Mouse (Mus musculus): ENCODE data around the gene Shld2. TPM values are rescaled to one million over a fixed set of nuclear protein-coding genes. Genes with fewer than 3 reads are reported as not detected.

The Shld2 gene
- polyA plus RNA-seq, 1 experiment from 2014 or later = 5.4 TPM

DNA sequence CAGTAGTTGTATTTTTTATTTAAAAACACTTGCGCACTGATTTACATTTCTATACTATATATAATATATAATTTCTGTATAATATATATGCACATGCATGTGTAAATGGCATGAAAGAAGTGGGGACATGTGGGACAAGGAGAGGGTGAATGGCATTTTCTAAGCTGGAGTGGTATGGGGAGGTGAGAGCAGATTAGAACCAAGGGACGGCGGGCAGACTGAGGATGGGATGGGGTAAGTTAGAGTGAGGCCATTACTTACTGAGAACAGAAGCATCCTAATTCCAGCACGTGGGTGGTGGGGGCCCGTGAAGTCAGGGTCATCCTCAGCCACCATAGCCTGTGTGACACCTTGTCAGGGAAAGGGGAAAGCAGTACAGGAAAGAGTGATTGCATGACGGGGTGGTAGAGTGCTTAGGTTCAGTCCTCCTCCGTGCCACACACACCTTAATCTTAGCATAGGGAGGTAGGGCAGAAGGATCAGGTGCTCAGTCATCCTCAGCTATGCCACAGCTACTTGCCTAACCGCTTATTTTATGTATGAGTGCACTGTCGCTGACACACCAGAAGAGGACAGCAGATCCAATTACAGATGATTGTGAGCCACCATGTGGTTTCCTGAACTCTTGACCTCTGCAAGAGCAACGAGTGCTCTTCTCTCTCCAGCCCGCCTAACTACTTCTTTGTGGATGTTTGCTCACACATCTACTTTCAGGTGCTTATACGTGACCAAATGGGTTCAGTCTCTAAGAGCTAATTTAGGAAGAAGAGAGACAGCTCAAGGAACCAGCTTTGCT is 35.7 kb upstream of the Shld2 start:
- Histone ChIP-seq H3K9me3 (replicated peaks) (no peaks in the 10 kb centered on the region), H3K4me1 (no peaks in the 10 kb centered on the region), H3K27ac (replicated peaks) (no peak overlapping the region), H3K27me3 (replicated peaks) (no peaks in the 10 kb centered on the region), H3K4me2 (no peak overlapping the region), H3K9ac (replicated peaks) (no peak overlapping the region), H3K36me3 (peaks cover 32% of the 10 kb centered on the region), H3K4me3 (replicated peaks) (no peak overlapping the region)
- 68% methylated on average over 12 of the region's 12 CpGs for WGBS
- peak; percentile 39 for ATAC-seq (ENCODE audit: low FRiP score)

GRCm38 (mm10) chr14:34344361-34344760 is 34.1 kb upstream of the Shld2 start:
- H3K27ac ChIP-seq (replicated peaks) = no peak overlapping the region; the same call in 1 of the 2 replicates

DNA sequence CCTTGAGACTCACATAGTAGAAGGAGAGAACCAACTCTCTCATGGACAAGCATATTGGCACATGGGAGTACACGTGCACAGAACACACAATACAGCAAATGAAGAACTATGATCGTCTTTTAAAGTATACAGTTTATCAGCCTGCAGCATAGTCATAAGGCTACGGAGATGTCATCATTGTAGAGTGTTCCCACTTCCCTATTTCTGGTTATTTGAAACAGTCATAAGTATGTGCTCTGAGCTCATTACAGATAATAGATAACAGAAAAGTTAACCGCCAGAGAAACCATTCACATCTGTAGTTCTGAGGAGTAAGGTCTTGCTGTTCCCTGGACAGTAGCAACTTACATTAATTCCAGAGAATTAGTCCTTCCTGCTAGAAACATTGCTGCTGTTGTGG is 32.8 kb upstream of the Shld2 start:
- Histone ChIP-seq H3K4me1 (no peaks in the 10 kb centered on the region), H3K4me2 (no peak overlapping the region), H3K27ac (replicated peaks) (no peak overlapping the region), H3K27me3 (replicated peaks) (no peaks in the 10 kb centered on the region), H3K9ac (replicated peaks) (no peak overlapping the region), H3K9me3 (replicated peaks) (no peaks in the 10 kb centered on the region), H3K36me3 (peaks cover 48% of the 10 kb centered on the region), H3K4me3 (replicated peaks) (no peak overlapping the region)
- ATAC-seq (ENCODE audit: low FRiP score) = no peak
- WGBS = 95% methylated on average over 4 of the region's 4 CpGs

More at GRCm38 (mm10) chr14:34344361-34344760, 34.1 kb upstream of the Shld2 start:
- no peaks in the 10 kb centered on the region for H3K27me3 ChIP-seq (replicated peaks)
- no peaks in the 10 kb centered on the region for H3K9me3 ChIP-seq (replicated peaks)
- no peak for ATAC-seq (ENCODE audit: low FRiP score)
- no peaks in the 10 kb centered on the region for H3K4me1 ChIP-seq
- peaks cover 44% of the 10 kb centered on the region for H3K36me3 ChIP-seq
- H3K4me3 ChIP-seq (replicated peaks) = no peak overlapping the region
- H3K4me2 ChIP-seq = no peak overlapping the region
- no peak overlapping the region for H3K9ac ChIP-seq (replicated peaks)
- 70% methylated on average over 5 of the region's 5 CpGs for WGBS

GRCm38 (mm10) chr14:34341993-34342392 is 31.7 kb upstream of the Shld2 start:
- H3K27me3 ChIP-seq (replicated peaks) = no peaks in the 10 kb centered on the region
- no peak for ATAC-seq (ENCODE audit: low FRiP score)
- WGBS = 88% methylated on average over 4 of the region's 4 CpGs
- no peak overlapping the region for H3K9ac ChIP-seq (replicated peaks)
- H3K27ac ChIP-seq (replicated peaks) = no peak overlapping the region
- H3K36me3 ChIP-seq = peaks cover 59% of the 10 kb centered on the region
- no peaks in the 10 kb centered on the region for H3K9me3 ChIP-seq (replicated peaks)
- H3K4me1 ChIP-seq = no peaks in the 10 kb centered on the region
- H3K4me3 ChIP-seq (replicated peaks) = no peak overlapping the region
- H3K4me2 ChIP-seq = no peak overlapping the region

DNA sequence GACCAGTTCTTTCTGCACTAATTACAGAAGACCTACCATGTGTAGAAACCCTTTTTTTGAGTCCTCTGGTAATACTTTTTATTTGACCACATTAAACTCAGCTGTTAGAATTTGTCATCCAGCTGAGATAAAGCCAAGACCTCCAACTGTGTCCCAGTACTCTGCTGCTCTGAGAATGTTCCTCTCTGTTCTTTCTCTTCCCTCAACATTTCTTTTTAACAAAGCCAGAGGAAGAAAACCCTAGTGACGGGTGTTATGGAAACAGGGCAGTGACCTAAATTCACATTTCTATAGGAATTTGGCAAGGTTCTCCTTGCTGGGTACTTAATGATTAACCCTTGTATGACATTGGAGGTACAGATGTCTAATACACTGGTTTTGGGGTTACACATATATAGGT is 29.2 kb upstream of the Shld2 start:
- 46% methylated on average over 1 of the region's 1 CpGs for WGBS
- ATAC-seq (ENCODE audit: low FRiP score) = peak; percentile 45; the same call in 1 of the 2 replicates
- H3K27me3 ChIP-seq (replicated peaks) = no peaks in the 10 kb centered on the region
- H3K4me2 ChIP-seq = no peak overlapping the region
- no peak overlapping the region for H3K27ac ChIP-seq (replicated peaks)
- H3K9me3 ChIP-seq (replicated peaks) = no peaks in the 10 kb centered on the region
- no peak overlapping the region for H3K4me3 ChIP-seq (replicated peaks)
- no peak overlapping the region for H3K9ac ChIP-seq (replicated peaks)
- H3K36me3 ChIP-seq = peaks cover 81% of the 10 kb centered on the region
- H3K4me1 ChIP-seq = no peaks in the 10 kb centered on the region

GRCm38 (mm10) chr14:34332476-34332875 is 22.2 kb upstream of the Shld2 start:
- no peaks in the 10 kb centered on the region for H3K27me3 ChIP-seq (replicated peaks)
- peaks cover 76% of the 10 kb centered on the region for H3K36me3 ChIP-seq
- 77% methylated on average over 5 of the region's 5 CpGs for whole genome bisulfite sequencing
- no peaks in the 10 kb centered on the region for H3K4me1 ChIP-seq
- H3K4me2 ChIP-seq = no peak overlapping the region
- H3K9ac ChIP-seq (replicated peaks) = no peak overlapping the region
- H3K27ac ChIP-seq (replicated peaks) = peak overlapping the region; percentile 72
- H3K4me3 ChIP-seq (replicated peaks) = no peak overlapping the region
- no peaks in the 10 kb centered on the region for H3K9me3 ChIP-seq (replicated peaks)
- ATAC-seq (ENCODE audit: low FRiP score) = peak; percentile 76

DNA sequence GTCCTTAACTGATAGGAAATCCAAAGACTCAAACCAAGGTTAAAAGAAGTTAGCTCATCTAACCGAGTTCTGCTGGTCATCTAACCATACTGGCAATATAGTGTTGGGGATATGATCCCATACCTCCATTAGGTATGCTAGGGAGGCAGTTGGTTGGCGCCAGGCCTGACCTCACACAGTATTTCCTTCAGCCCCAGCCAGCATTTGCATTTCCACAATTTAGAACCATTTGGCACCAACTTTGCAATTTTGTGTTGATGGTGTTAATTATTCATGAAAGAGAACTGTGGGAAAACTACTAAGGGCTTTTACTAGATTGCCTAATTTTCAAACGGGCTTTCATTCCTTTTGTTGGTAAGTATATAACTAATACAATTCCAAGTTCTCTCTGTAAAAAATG is 21.6 kb upstream of the Shld2 start:
- Histone ChIP-seq H3K4me1 (no peaks in the 10 kb centered on the region), H3K4me2 (no peak overlapping the region), H3K36me3 (peaks cover 72% of the 10 kb centered on the region), H3K27me3 (replicated peaks) (no peaks in the 10 kb centered on the region), H3K9ac (replicated peaks) (no peak overlapping the region), H3K27ac (replicated peaks) (peak overlapping the region; percentile 72), H3K9me3 (replicated peaks) (no peaks in the 10 kb centered on the region), H3K4me3 (replicated peaks) (no peak overlapping the region)
- 67% methylated on average over 3 of the region's 3 CpGs for WGBS
- peak; percentile 65; the same call in 1 of the 2 replicates for ATAC-seq (ENCODE audit: low FRiP score)

DNA sequence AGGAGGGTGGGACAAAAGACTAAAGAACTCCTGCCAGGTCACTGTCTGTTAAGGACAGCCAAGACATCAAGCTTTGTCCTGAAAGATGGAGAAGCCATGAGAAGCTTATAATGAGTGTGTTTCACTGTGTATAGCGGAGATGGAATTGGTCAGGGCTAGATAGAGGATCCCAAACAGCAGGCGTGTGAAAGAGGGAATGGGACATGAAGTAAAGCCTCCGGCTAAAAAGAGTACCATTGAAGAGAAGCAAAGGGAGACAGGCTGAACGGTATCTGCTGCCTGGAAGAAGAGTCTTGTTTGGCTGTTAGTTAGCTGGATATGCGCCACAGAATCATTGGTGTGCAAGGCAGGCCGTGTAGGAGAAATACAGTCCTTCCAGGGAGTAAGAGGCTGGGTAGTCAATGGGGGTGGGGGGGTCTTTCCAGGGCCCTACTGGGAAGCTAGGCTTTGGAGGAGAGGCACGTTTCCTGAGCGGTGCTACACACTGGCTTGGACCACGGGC is 20.4 kb upstream of the Shld2 start:
- Histone ChIP-seq H3K9me3 (replicated peaks) (no peaks in the 10 kb centered on the region), H3K4me3 (replicated peaks) (no peak overlapping the region), H3K4me1 (no peaks in the 10 kb centered on the region), H3K4me2 (no peak overlapping the region), H3K9ac (replicated peaks) (no peak overlapping the region), H3K27me3 (replicated peaks) (no peaks in the 10 kb centered on the region), H3K27ac (replicated peaks) (peak overlapping the region; percentile 68), H3K36me3 (peaks cover 70% of the 10 kb centered on the region)
- ATAC-seq (ENCODE audit: low FRiP score) = peak; percentile 83
- 76% methylated on average over 9 of the region's 9 CpGs for WGBS

GRCm38 (mm10) chr14:34327618-34328017 is 17.3 kb upstream of the Shld2 start:
- Histone ChIP-seq H3K4me1 (no peaks in the 10 kb centered on the region), H3K4me2 (no peak overlapping the region), H3K9me3 (replicated peaks) (no peaks in the 10 kb centered on the region), H3K27me3 (replicated peaks) (no peaks in the 10 kb centered on the region), H3K4me3 (replicated peaks) (no peak overlapping the region), H3K27ac (replicated peaks) (no peak overlapping the region), H3K36me3 (peaks cover 62% of the 10 kb centered on the region), H3K9ac (replicated peaks) (no peak overlapping the region)
- no peak for ATAC-seq (ENCODE audit: low FRiP score)
- WGBS = 86% methylated on average over 1 of the region's 1 CpGs

DNA sequence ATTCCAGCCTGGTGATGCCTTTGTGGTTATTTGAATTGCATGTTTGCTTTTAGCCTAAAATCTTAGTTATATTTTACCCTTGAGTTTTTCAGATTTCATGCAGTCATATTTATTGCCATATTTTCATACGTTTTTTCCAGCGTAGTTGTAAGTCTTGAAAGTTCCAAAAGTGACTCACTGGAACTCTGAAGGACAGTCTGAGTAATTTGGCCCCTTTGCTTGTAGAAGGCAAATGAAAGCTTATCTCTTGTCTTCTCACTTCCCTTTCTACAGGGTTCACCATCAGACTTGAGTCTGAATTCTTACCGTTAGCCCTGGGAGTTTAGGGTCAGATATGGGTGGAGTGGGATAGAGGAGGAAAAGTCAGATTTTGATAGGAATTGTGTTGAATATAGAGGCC is 16.3 kb upstream of the Shld2 start:
- H3K4me2 ChIP-seq = no peak overlapping the region
- no peaks in the 10 kb centered on the region for H3K27me3 ChIP-seq (replicated peaks)
- ATAC-seq (ENCODE audit: low FRiP score) = no peak
- no peaks in the 10 kb centered on the region for H3K4me1 ChIP-seq
- no peak overlapping the region for H3K4me3 ChIP-seq (replicated peaks)
- H3K9me3 ChIP-seq (replicated peaks) = no peaks in the 10 kb centered on the region
- H3K9ac ChIP-seq (replicated peaks) = no peak overlapping the region
- no peak overlapping the region for H3K27ac ChIP-seq (replicated peaks)
- peaks cover 57% of the 10 kb centered on the region for H3K36me3 ChIP-seq
- 95% methylated on average over 3 of the region's 3 CpGs for WGBS

DNA sequence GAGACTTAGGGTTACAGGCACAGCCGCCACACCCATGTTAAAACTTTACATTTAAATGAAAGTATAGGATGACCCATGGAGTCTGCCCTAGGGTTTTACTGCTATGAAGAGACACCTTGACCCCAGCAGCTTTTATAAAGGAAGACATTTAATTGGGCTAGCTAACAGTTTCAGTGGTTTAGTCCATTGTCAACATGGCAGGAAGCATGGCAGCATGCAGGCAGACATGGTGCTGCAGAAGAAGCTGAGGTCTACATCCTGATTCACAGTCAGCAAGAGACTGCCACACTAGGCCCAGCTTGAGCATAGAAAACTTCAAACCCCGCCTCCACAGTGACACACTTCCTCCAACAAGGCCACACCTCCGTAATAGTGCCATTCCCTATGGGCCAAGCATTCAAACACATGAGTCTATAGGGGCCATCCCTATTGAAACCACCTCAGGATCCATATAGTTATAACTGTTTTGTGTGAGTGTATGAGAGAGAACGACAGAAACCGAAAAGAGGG is 13.3 kb upstream of the Shld2 start:
- Histone ChIP-seq H3K4me1 (no peaks in the 10 kb centered on the region), H3K4me3 (replicated peaks) (no peak overlapping the region), H3K27me3 (replicated peaks) (no peaks in the 10 kb centered on the region), H3K4me2 (no peak overlapping the region), H3K9ac (replicated peaks) (no peak overlapping the region), H3K9me3 (replicated peaks) (no peaks in the 10 kb centered on the region), H3K36me3 (peaks cover 50% of the 10 kb centered on the region), H3K27ac (replicated peaks) (no peak overlapping the region)
- 95% methylated on average over 5 of the region's 5 CpGs for WGBS
- no peak for ATAC-seq (ENCODE audit: low FRiP score)

DNA sequence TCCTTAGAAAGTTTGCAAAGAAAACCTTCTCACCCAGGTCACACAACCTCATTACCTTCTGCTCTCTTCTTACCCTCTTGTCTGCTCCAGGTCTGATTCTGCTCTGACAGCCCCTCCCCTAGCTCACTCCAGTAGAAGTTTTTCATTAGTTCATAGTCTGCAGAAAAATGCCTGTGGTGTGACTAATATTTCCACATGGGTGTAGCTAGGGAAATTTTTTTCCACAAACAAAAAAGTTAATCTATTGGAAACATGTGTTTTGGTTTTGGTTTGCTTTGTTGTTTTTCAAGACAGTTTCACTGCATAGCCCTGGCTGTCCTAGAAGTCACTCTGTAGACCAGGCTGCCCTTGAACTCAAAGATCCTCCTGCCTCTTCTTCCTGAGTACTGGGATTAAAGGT is 7.8 kb upstream of the Shld2 start:
- H3K4me3 ChIP-seq (replicated peaks) = no peak overlapping the region
- H3K9ac ChIP-seq (replicated peaks) = no peak overlapping the region
- no peaks in the 10 kb centered on the region for H3K9me3 ChIP-seq (replicated peaks)
- H3K27me3 ChIP-seq (replicated peaks) = no peaks in the 10 kb centered on the region
- H3K4me2 ChIP-seq = no peak overlapping the region
- H3K4me1 ChIP-seq = peaks cover 19% of the 10 kb centered on the region
- ATAC-seq (ENCODE audit: low FRiP score) = no peak
- H3K27ac ChIP-seq (replicated peaks) = no peak overlapping the region
- peaks cover 26% of the 10 kb centered on the region for H3K36me3 ChIP-seq
